Mouse (Mus musculus) cortical plate, adult 2 months (tissue): ENCODE measurements around the gene Stx11.

Source experiments
- CTCF ChIP-seq: fragments of 200-500 bp; IDR thresholded peaks from 2 replicates; pipeline ENCODE4 v1.5.1; 2011; ENCODE audit warnings: mild to moderate bottlenecking, control low read depth, low read length; ENCODE audit not compliant: insufficient read depth; ENCODE audit errors: extremely low read depth
- POLR2A ChIP-seq: fragments of 200-500 bp; IDR thresholded peaks from 2 replicates; pipeline ENCODE4 v1.6.1; 2011; ENCODE audit warnings: mild to moderate bottlenecking, low read length, control low read depth; ENCODE audit not compliant: insufficient read depth; ENCODE audit errors: extremely low read depth

- TF ChIP-seq CTCF (no peak), POLR2A (no peak)
These were observed 19.4 kb upstream of the Stx11 start for GRCm38 (mm10) chr10:12983516-12983915.
